In genomic region chr12:28622167-28622532, GRCm38 (mm10) we compare ENCODE assay signal across 14 mouse cellular contexts. TPM values are rescaled to one million over a fixed set of nuclear protein-coding genes. Genes with fewer than 3 reads are reported as not detected.
DNase-seq lines count a peak whose midpoint lies in the region; ATAC-seq and TF ChIP-seq lines count a peak whose summit lies in the region.
"Had no signal": no experiment of that assay in that cellular context is flagged by ENCODE, and none has a peak within 500 bp of the region (broad histone marks: within the 10 kb centered on the region; RNA-seq: fewer than 3 reads in every experiment).

No protein-coding gene starts in this region.

- DNase-seq in heart, adult 2 months = no peak
- no peak for DNase-seq in heart, postnatal 10 days
- peak; percentile 26 for DNase-seq in left cerebral cortex, adult 11 months (ENCODE audit: low spot score)
- DNase-seq in left cerebral cortex, postnatal 4 days = no peak
- DNase-seq in MEL (ENCODE audit: low read depth, low spot score) = peak; percentile 59
- DNase-seq in B cell, adult 2 months = no peak
- DNase-seq in cerebellum, adult 11 months = no peak
- DNase-seq: gastrocnemius, postnatal 25 days had no signal

- 43% methylated on average over 5 of the region's 5 CpGs for WGBS in heart, adult 2 months
- 28% methylated on average over 5 of the region's 5 CpGs for WGBS in liver, embryonic 12.5 days (ENCODE audit: insufficient replicate concordance)

- no peak for TF ChIP-seq EP300 in heart, adult 2 months (IDR thresholded peaks at IDR 0.05; ENCODE audit: insufficient read depth, low read depth, low read length)
- peak in 1 of 2 experiments; percentile 69; a peak in 3 of 4 replicates for TF ChIP-seq EP300 in MEL (IDR thresholded peaks at IDR 0.05; ENCODE audit: low read depth in 1 of 2, low read length in 2 of 2)

- no peak for TF ChIP-seq RAD21 in MEL (IDR thresholded peaks at IDR 0.05; ENCODE audit: low read depth, low read length)

- H3K4me3 ChIP-seq in heart, adult 2 months = no peak overlapping the region; the same call in 1 of the 2 replicates
- H3K4me3 ChIP-seq in MEL (ENCODE audit: control insufficient read depth in 1 of 2, insufficient read depth in 1 of 2, low read depth in 2 of 2, low read length in 2 of 2) = peak overlapping the region in 1 of 2 experiments; percentile 0; a peak in 1 of 4 replicates
- H3K4me3 ChIP-seq in liver, embryonic 12.5 days = 0 out of 2 replicates have a peak overlapping the region, but pooled peaks have one; percentile 8
- H3K4me3 ChIP-seq: forebrain, embryonic 10.5 days had no signal

- no peaks in the 10 kb centered on the region; the same call in 1 of the 2 replicates for H3K4me1 ChIP-seq in heart, adult 2 months (ENCODE audit: control insufficient read depth, insufficient read depth, low read length)
- H3K4me1 ChIP-seq in MEL (ENCODE audit: control insufficient read depth in 1 of 2, insufficient read depth in 2 of 2, low read length in 2 of 2) = peaks cover 2 to 63% of the 10 kb centered on the region in 2 experiments; a peak in 3 of 4 replicates
- H3K4me1 ChIP-seq in liver, embryonic 12.5 days = peaks cover 24% of the 10 kb centered on the region

- H3K9me3 ChIP-seq in MEL (replicated peaks; ENCODE audit: insufficient read depth, low read length) = no peaks in the 10 kb centered on the region
- H3K9me3 ChIP-seq in liver, embryonic 12.5 days (replicated peaks) = no peaks in the 10 kb centered on the region
- H3K9me3 ChIP-seq: forebrain, embryonic 10.5 days had no signal

- H3K27me3 ChIP-seq in heart, adult 2 months (ENCODE audit: control insufficient read depth, insufficient read depth, low read length) = no peaks in the 10 kb centered on the region
- no peaks in the 10 kb centered on the region for H3K27me3 ChIP-seq in MEL (ENCODE audit: control insufficient read depth in 1 of 2, insufficient read depth in 2 of 2, low read length in 2 of 2)
- H3K27me3 ChIP-seq in liver, embryonic 12.5 days (replicated peaks) = no peaks in the 10 kb centered on the region

- H3K36me3 ChIP-seq in heart, adult 2 months (ENCODE audit: control insufficient read depth, insufficient read depth, low read length) = no peaks in the 10 kb centered on the region
- peaks cover 0 to 23% of the 10 kb centered on the region in 2 experiments; a peak in 2 of 4 replicates for H3K36me3 ChIP-seq in MEL (ENCODE audit: control insufficient read depth in 1 of 2, insufficient read depth in 2 of 2, low read length in 2 of 2)
- no peaks in the 10 kb centered on the region for H3K36me3 ChIP-seq in liver, embryonic 12.5 days

- ATAC-seq in liver, embryonic 12.5 days = no peak
- ATAC-seq: midbrain, embryonic 16.5 days had no signal

- H3K79me2 ChIP-seq in heart, adult 2 months (replicated peaks; ENCODE audit: control insufficient read depth, insufficient read depth, low read length) = no peaks in the 10 kb centered on the region
- H3K79me2 ChIP-seq in MEL (ENCODE audit: control insufficient read depth, insufficient read depth, low read length, poor library complexity) = no peaks in the 10 kb centered on the region

- intact Hi-C loops in heart, adult 2 months (cut with DNase I) = no loop called here
- intact Hi-C loops in heart, postnatal 10 days (cut with DNase I) = no loop called here
- intact Hi-C loops in left cerebral cortex, postnatal 4 days (cut with DNase I) = no loop called here

- H3K9ac ChIP-seq in heart, adult 2 months (ENCODE audit: low read depth, low read length) = no peak overlapping the region
- H3K9ac ChIP-seq in MEL (ENCODE audit: control insufficient read depth, low read depth, low read length, poor library complexity, severe bottlenecking) = peak overlapping the region; percentile 9
- peak overlapping the region; percentile 14; the same call in 1 of the 2 replicates for H3K9ac ChIP-seq in liver, embryonic 12.5 days

- TF ChIP-seq CTCF in heart, adult 2 months (IDR thresholded peaks at IDR 0.05) = no peak
- no peak for TF ChIP-seq CTCF in MEL (IDR thresholded peaks at IDR 0.05 in 2 of 3, conservative IDR thresholded peaks at IDR 0.05 in 1 of 3; ENCODE audit: control insufficient read depth in 1 of 3, insufficient read depth in 1 of 3, low read depth in 2 of 3, low read length in 3 of 3, poor library complexity in 1 of 3, severe bottlenecking in 1 of 3)

- H3K27ac ChIP-seq in heart, adult 2 months = peak overlapping the region; percentile 0
- no peak overlapping the region for H3K27ac ChIP-seq in MEL (ENCODE audit: control insufficient read depth, low read depth, low read length)
- H3K27ac ChIP-seq in liver, embryonic 12.5 days = peak overlapping the region; percentile 5; the same call in 1 of the 2 replicates
- H3K27ac ChIP-seq: forebrain, embryonic 10.5 days had no signal

- peak overlapping the region; percentile 28 for H3K4me2 ChIP-seq in liver, embryonic 12.5 days

- TF ChIP-seq POLR2A in heart, adult 2 months (IDR thresholded peaks at IDR 0.05; ENCODE audit: insufficient read depth, low read depth, low read length) = no peak
- TF ChIP-seq POLR2A in MEL (IDR thresholded peaks at IDR 0.05; ENCODE audit: control insufficient read depth in 1 of 2, insufficient read depth in 1 of 2, low read depth in 1 of 2, low read length in 2 of 2, poor library complexity in 1 of 2) = no peak

TF ChIP-seq in MEL, 35 proteins besides CTCF, POLR2A, EP300 and RAD21 (continues in another document):
- TF ChIP-seq GATA1 (IDR thresholded peaks at IDR 0.05; ENCODE audit: low read depth, low read length) (peak; percentile 57), SIN3A (IDR thresholded peaks at IDR 0.05; ENCODE audit: low read length) (no peak), ZC3H11A (IDR thresholded peaks at IDR 0.05; ENCODE audit: low read depth, low read length) (no peak), KAT2A (conservative IDR thresholded peaks at IDR 0.05; ENCODE audit: low read depth, low read length) (no peak), JUND (IDR thresholded peaks at IDR 0.05; ENCODE audit: low read depth, low read length) (no peak), GABPA (IDR thresholded peaks at IDR 0.05; ENCODE audit: low read depth, low read length) (no peak), POLR2AphosphoS2 (IDR thresholded peaks at IDR 0.05; ENCODE audit: low read length) (no peak), CHD1 (IDR thresholded peaks at IDR 0.05; ENCODE audit: low read depth, low read length) (no peak), BHLHE40 (IDR thresholded peaks at IDR 0.05; ENCODE audit: borderline replicate concordance, low read depth, low read length) (no peak), E2F4 (IDR thresholded peaks at IDR 0.05; ENCODE audit: borderline replicate concordance, low read depth, low read length) (no peak), USF1 (IDR thresholded peaks at IDR 0.05; ENCODE audit: low read depth, low read length) (no peak), ETS1 (IDR thresholded peaks at IDR 0.05; ENCODE audit: low read depth, low read length) (peak; percentile 58; the same call in 1 of the 2 replicates), MYC (IDR thresholded peaks at IDR 0.05; ENCODE audit: low read depth, low read length) (no peak), TCF12 (IDR thresholded peaks at IDR 0.05; ENCODE audit: low read depth, low read length) (peak; percentile 40; the same call in 1 of the 2 replicates)

RNA-seq across cellular contexts. Expression of gene Colec11, which starts 1.0 kb away (rescaled TPM):
- 10 to 100 TPM; 14.3 to 17.9 TPM for total RNA-seq in heart, adult 2 months (2021)
- 15.2 and 18.3 TPM in 2 replicates for polyA plus RNA-seq in heart, adult 2 months (2012; rRNA removed)
- total RNA-seq in heart, postnatal 10 days (2021) = 10 to 100 TPM; 27.3 to 31.6 TPM
- total RNA-seq in left cerebral cortex, postnatal 4 days (2021) = under 1 TPM; 0.26 to 0.77 TPM
- 0.23 and 0.54 TPM in 2 replicates for total RNA-seq in MEL (2012; rRNA removed)
- polyA plus RNA-seq in MEL (2012; ENCODE audit: insufficient read depth in 1 of 2, insufficient read length in 2 of 2, low read depth in 1 of 2, low replicate concordance in 2 of 2, missing spikeins in 1 of 2) = under 1 TPM in 1 of 2 experiments, not detected in 1; 0.74 TPM
- 17.3 and 18.0 TPM in 2 replicates for polyA plus RNA-seq in liver, embryonic 12.5 days (2016; fragmentation: Nextera tagmentation; extraction: Ambion mirVana)
- total RNA-seq: neutrophil, adult 5-6 weeks had no signal
- polyA plus RNA-seq: C2C12 had no signal

RNA-seq across cellular contexts. Expression of gene Rps7, which starts 13.6 kb away (rescaled TPM):
- 100 to 1,000 TPM; 228 to 303 TPM for total RNA-seq in heart, adult 2 months (2021)
- polyA plus RNA-seq in heart, adult 2 months (2012; rRNA removed) = 176 and 182 TPM in 2 replicates
- 100 to 1,000 TPM; 378 to 389 TPM for total RNA-seq in heart, postnatal 10 days (2021)
- total RNA-seq in left cerebral cortex, postnatal 4 days (2021) = 100 to 1,000 TPM; 462 to 484 TPM
- 2,384 and 2,439 TPM in 2 replicates for total RNA-seq in MEL (2012; rRNA removed)
- 100 to 1,000 TPM; 300 to 476 TPM for polyA plus RNA-seq in MEL (2012; ENCODE audit: insufficient read depth in 1 of 2, insufficient read length in 2 of 2, low read depth in 1 of 2, low replicate concordance in 2 of 2, missing spikeins in 1 of 2)
- polyA plus RNA-seq in liver, embryonic 12.5 days (2016; fragmentation: Nextera tagmentation; extraction: Ambion mirVana) = 751 and 752 TPM in 2 replicates

RNA-seq across cellular contexts. Expression of gene Rnaseh1, which starts 27.3 kb away (rescaled TPM):
- total RNA-seq in heart, adult 2 months (2021) = 1 to 10 TPM; 6.9 to 8.4 TPM
- polyA plus RNA-seq in heart, adult 2 months (2012; rRNA removed) = 7.0 and 7.7 TPM in 2 replicates
- total RNA-seq in heart, postnatal 10 days (2021) = 1 to 10 TPM; 7.5 to 8.7 TPM
- 10 to 100 TPM; 15.4 to 15.5 TPM for total RNA-seq in left cerebral cortex, postnatal 4 days (2021)
- total RNA-seq in MEL (2012; rRNA removed) = 39.0 and 47.9 TPM in 2 replicates
- 10 to 100 TPM in 1 of 2 experiments, not detected in 1; 36.5 TPM for polyA plus RNA-seq in MEL (2012; ENCODE audit: insufficient read depth in 1 of 2, insufficient read length in 2 of 2, low read depth in 1 of 2, low replicate concordance in 2 of 2, missing spikeins in 1 of 2)
- 17.9 and 19.2 TPM in 2 replicates for polyA plus RNA-seq in liver, embryonic 12.5 days (2016; fragmentation: Nextera tagmentation; extraction: Ambion mirVana)

RNA-seq across cellular contexts. Expression of gene Allc, which starts 39.8 kb away (rescaled TPM):
- not detected for total RNA-seq in heart, adult 2 months (2021)
- polyA plus RNA-seq in heart, adult 2 months (2012; rRNA removed) = 0.10 and 0.12 TPM in 2 replicates
- total RNA-seq in heart, postnatal 10 days (2021) = not detected
- total RNA-seq in left cerebral cortex, postnatal 4 days (2021) = under 1 TPM; 0.54 to 0.66 TPM
- total RNA-seq in MEL (2012; rRNA removed) = 0.42 and 0.85 TPM in 2 replicates
- 1 to 10 TPM in 1 of 2 experiments, not detected in 1; 2.2 TPM for polyA plus RNA-seq in MEL (2012; ENCODE audit: insufficient read depth in 1 of 2, insufficient read length in 2 of 2, low read depth in 1 of 2, low replicate concordance in 2 of 2, missing spikeins in 1 of 2)
- polyA plus RNA-seq in liver, embryonic 12.5 days (2016; fragmentation: Nextera tagmentation; extraction: Ambion mirVana) = not detected in 2 replicates
- total RNA-seq: gastrocnemius, postnatal 25 days; neutrophil, adult 5-6 weeks had no signal
- polyA plus RNA-seq: C2C12; forebrain, embryonic 10.5 days; limb, embryonic 11.5 days had no signal

RNA-seq across cellular contexts. Expression of gene Adi1, which starts 52.9 kb away (rescaled TPM):
- 10 to 100 TPM; 51.5 to 52.0 TPM for total RNA-seq in heart, adult 2 months (2021)
- 27.8 and 45.7 TPM in 2 replicates for polyA plus RNA-seq in heart, adult 2 months (2012; rRNA removed)
- total RNA-seq in heart, postnatal 10 days (2021) = 10 to 100 TPM; 34.7 to 38.3 TPM
- total RNA-seq in left cerebral cortex, postnatal 4 days (2021) = 10 to 100 TPM; 10.8 to 12.5 TPM
- 18.1 and 22.1 TPM in 2 replicates for total RNA-seq in MEL (2012; rRNA removed)
- polyA plus RNA-seq in MEL (2012; ENCODE audit: insufficient read depth in 1 of 2, insufficient read length in 2 of 2, low read depth in 1 of 2, low replicate concordance in 2 of 2, missing spikeins in 1 of 2) = 10 to 100 TPM in 1 of 2 experiments, not detected in 1; 54.8 TPM
- 53.8 and 55.4 TPM in 2 replicates for polyA plus RNA-seq in liver, embryonic 12.5 days (2016; fragmentation: Nextera tagmentation; extraction: Ambion mirVana)

Comparison
In these comparisons a context has a peak if more than half of its experiments do, and no peak if none do; other contexts are left out.
1. DNase-seq: peak in left cerebral cortex, adult 11 months (single experiment) and MEL (single experiment); none in heart, adult 2 months (0 of 2), heart, postnatal 10 days (0 of 2), left cerebral cortex, postnatal 4 days (single experiment), B cell, adult 2 months (0 of 2) and cerebellum, adult 11 months (single experiment).